Mouse (Mus musculus): ENCODE measurements around the gene Serping1. TPM values are rescaled to one million over a fixed set of nuclear protein-coding genes. Genes with fewer than 3 reads are reported as not detected.

Serping1 gene
- polyA plus RNA-seq, 1 experiment from 2014 or later, result 47.0 TPM

DNA sequence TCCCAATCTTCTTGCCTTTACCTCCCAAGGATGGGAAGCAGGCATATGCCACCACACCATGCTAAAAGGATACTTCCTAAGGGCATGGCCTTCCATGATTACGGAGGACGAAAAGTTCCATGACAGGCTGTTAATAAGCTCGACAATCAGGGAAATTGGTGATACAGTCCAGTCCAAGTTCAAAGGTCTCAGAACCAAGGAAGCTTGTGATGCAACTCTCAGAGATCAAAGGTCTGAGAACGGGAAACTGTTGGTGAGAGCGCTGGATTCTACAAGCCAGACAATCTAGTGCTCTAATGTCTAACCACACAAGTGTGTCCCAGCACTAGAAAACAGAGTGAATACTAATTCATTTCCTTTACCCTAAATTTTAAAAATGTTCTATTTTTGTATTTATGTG lies 19.0 kb downstream of the Serping1 start:
- WGBS, result 63% methylated on average over 5 of the region's 5 CpGs
- no peaks in the 10 kb centered on the region for H3K9me3 ChIP-seq

GRCm38 (mm10) chr2:84750115-84750514 lies 25.1 kb downstream of the Serping1 start:
- WGBS, result 58% methylated on average over 6 of the region's 6 CpGs
- no peak for ATAC-seq (ENCODE audit: insufficient number of reproducible peaks, low FRiP score, low TSS enrichment, low read depth)

More for the DNA sequence above, 19.0 kb downstream of the Serping1 start:
- no peaks in the 10 kb centered on the region for H3K36me3 ChIP-seq
- H3K4me2 ChIP-seq, result no peak overlapping the region
- no peak for ATAC-seq (ENCODE audit: insufficient number of reproducible peaks, low FRiP score, low TSS enrichment, low read depth)
- no peak overlapping the region for H3K4me3 ChIP-seq
- H3K27me3 ChIP-seq, result no peaks in the 10 kb centered on the region
- no peak overlapping the region for H3K9ac ChIP-seq
- no peak overlapping the region for H3K27ac ChIP-seq
- H3K4me1 ChIP-seq, result no peaks in the 10 kb centered on the region

GRCm38 (mm10) chr2:84744126-84744525 lies 31.1 kb downstream of the Serping1 start:
- H3K27ac ChIP-seq, result peak overlapping the region; percentile 97
- peak overlapping the region; percentile 28; the same call in 1 of the 2 replicates for H3K9ac ChIP-seq
- H3K27me3 ChIP-seq, result no peaks in the 10 kb centered on the region
- under 1% methylated on average over 10 of the region's 10 CpGs for WGBS
- H3K9me3 ChIP-seq, result no peaks in the 10 kb centered on the region
- peak overlapping the region; percentile 68 for H3K4me3 ChIP-seq
- H3K4me2 ChIP-seq, result peak overlapping the region; percentile 77
- peaks cover 7% of the 10 kb centered on the region; the same call in 1 of the 2 replicates for H3K36me3 ChIP-seq
- H3K4me1 ChIP-seq, result peaks cover 45% of the 10 kb centered on the region
- ATAC-seq (ENCODE audit: insufficient number of reproducible peaks, low FRiP score, low TSS enrichment, low read depth), result 0 out of 2 replicates have a peak, but pooled peaks have one; percentile 17

More at GRCm38 (mm10) chr2:84750115-84750514, 25.1 kb downstream of the Serping1 start:
- Histone ChIP-seq H3K4me2 (no peak overlapping the region), H3K4me1 (0 out of 2 replicates have a peak, but pooled peaks cover 2% of the 10 kb centered on the region), H3K27me3 (no peaks in the 10 kb centered on the region), H3K36me3 (no peaks in the 10 kb centered on the region), H3K27ac (no peak overlapping the region), H3K9ac (no peak overlapping the region), H3K9me3 (no peaks in the 10 kb centered on the region), H3K4me3 (no peak overlapping the region)

GRCm38 (mm10) chr2:84743561-84743960 lies 31.7 kb downstream of the Serping1 start, which contains the start of gene Gm19426:
Gene Gm19426, minus strand, starts transcription at chr2:84743655.
- WGBS, result 1% methylated on average over 24 of the region's 25 CpGs

DNA sequence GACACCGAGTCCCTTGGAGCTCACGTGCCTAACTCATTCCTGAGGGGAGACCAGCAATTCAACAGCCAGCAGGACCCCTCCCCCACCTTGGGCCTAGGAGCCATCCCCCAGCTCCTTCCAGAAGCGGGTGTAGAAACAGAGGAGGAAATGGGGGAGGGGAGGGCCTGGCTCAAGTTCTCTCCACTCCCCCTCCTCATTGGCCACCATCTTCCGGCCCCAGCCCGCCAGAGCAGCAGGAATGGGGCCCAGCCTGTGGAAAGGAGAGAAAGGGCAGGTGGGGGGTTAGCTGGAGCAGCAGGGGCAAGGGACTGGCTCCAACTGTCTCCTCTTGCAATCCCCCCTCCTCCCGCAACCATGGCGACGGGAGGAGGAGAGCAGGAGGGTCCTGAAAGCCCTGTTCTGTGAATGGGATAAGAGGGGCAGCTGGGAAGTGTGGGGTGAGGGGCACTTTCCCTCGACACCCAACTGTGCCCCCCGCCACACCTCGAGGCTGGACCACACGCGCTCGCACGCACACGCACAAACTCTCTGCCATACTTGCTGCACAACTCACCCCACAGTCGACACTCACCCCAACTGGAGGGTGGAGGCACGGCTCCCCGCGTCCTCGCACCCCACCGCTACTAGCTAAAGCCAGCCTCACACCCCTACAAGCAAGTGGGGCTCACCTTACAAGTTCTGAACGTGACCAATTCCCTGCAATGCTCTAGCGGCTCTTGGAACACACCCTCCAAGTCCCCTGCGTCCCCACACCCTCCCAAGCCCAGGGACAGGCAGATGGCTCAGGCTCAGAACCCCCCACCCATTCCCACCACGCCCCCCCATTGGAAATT lies 32.6 kb downstream of the Serping1 start:
- ATAC-seq (ENCODE audit: insufficient number of reproducible peaks, low FRiP score, low TSS enrichment, low read depth), result peak; percentile 41
- Histone ChIP-seq H3K27ac (peak overlapping the region; percentile 97), H3K36me3 (peaks cover 7% of the 10 kb centered on the region; the same call in 1 of the 2 replicates), H3K27me3 (no peaks in the 10 kb centered on the region), H3K4me1 (peaks cover 60% of the 10 kb centered on the region), H3K9me3 (no peaks in the 10 kb centered on the region), H3K4me3 (peak overlapping the region; percentile 68), H3K9ac (peak overlapping the region; percentile 91), H3K4me2 (peak overlapping the region; percentile 77)
- under 1% methylated on average over 25 of the region's 26 CpGs for WGBS

More at GRCm38 (mm10) chr2:84743561-84743960, 31.7 kb downstream of the Serping1 start, which contains the start of gene Gm19426:
- Histone ChIP-seq H3K36me3 (peaks cover 7% of the 10 kb centered on the region; the same call in 1 of the 2 replicates), H3K9ac (peak within 1 kb of the TSS; percentile 91), H3K27me3 (no peaks in the 10 kb centered on the region), H3K9me3 (no peaks in the 10 kb centered on the region), H3K4me2 (peak within 1 kb of the TSS; percentile 77), H3K27ac (peak within 1 kb of the TSS; percentile 97), H3K4me3 (peak within 1 kb of the TSS; percentile 68), H3K4me1 (peaks cover 51% of the 10 kb centered on the region)
- ATAC-seq (ENCODE audit: insufficient number of reproducible peaks, low FRiP score, low TSS enrichment, low read depth), result peak; percentile 93

DNA sequence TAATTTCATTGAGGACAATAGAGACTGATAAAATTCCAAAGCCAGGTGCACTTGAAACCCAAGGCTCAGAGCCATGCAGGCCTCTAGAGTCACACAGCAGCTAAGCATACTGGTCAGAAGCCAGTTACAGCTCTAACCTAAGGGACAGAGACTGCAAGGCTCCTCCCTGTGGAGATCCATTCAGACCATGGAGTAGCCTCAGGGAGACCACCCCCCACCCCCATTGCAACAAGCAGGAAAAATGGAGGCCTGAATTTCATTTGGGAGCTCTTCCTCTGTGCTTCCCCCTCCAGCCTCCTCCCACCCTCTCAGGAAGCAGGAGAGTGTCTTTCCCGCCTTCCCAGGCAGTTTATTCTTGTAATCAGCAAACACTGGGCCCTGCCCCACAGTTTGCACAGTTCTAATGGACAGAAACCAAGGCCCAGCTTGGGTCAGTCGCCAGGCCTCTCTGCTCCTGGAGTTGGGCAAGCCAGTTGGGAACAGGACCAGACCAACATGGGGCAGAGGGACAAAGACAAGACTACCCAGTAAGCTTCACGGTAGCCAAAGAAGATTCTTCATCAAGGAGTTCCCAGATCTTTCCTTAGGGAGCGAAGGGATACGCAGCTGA lies 33.3 kb downstream of the Serping1 start:
- H3K36me3 ChIP-seq, result peaks cover 7% of the 10 kb centered on the region; the same call in 1 of the 2 replicates
- H3K4me2 ChIP-seq, result peak overlapping the region; percentile 77
- H3K4me3 ChIP-seq, result peak overlapping the region; percentile 68
- peaks cover 67% of the 10 kb centered on the region for H3K4me1 ChIP-seq
- ATAC-seq (ENCODE audit: insufficient number of reproducible peaks, low FRiP score, low TSS enrichment, low read depth), result no peak
- H3K9me3 ChIP-seq, result no peaks in the 10 kb centered on the region
- 4% methylated on average over 5 of the region's 5 CpGs for WGBS
- peak overlapping the region; percentile 97 for H3K27ac ChIP-seq
- no peaks in the 10 kb centered on the region for H3K27me3 ChIP-seq
- peak overlapping the region; percentile 91 for H3K9ac ChIP-seq

- peak overlapping the region; percentile 15; the same call in 1 of the 2 replicates for H3K4me2 ChIP-seq
- no peaks in the 10 kb centered on the region for H3K9me3 ChIP-seq
- H3K27me3 ChIP-seq, result peaks cover 7% of the 10 kb centered on the region; the same call in 1 of the 2 replicates
- H3K36me3 ChIP-seq, result peaks cover 7% of the 10 kb centered on the region; the same call in 1 of the 2 replicates
- H3K4me3 ChIP-seq, result 0 out of 2 replicates have a peak overlapping the region, but pooled peaks have one; percentile 68
- H3K27ac ChIP-seq, result no peak overlapping the region
- peaks cover 77% of the 10 kb centered on the region for H3K4me1 ChIP-seq
- 73% methylated on average over 15 of the region's 15 CpGs for WGBS
- no peak for ATAC-seq (ENCODE audit: insufficient number of reproducible peaks, low FRiP score, low TSS enrichment, low read depth)
- H3K9ac ChIP-seq, result no peak overlapping the region
Observed at GRCm38 (mm10) chr2:84740608-84741333, 34.5 kb downstream of the Serping1 start.

GRCm38 (mm10) chr2:84738271-84738911 lies 36.9 kb downstream of the Serping1 start:
- Histone ChIP-seq H3K4me3 (peak overlapping the region; percentile 15; the same call in 1 of the 2 replicates), H3K27ac (peak overlapping the region; percentile 23), H3K4me1 (peaks cover 92% of the 10 kb centered on the region), H3K27me3 (peaks cover 9% of the 10 kb centered on the region; the same call in 1 of the 2 replicates), H3K9me3 (no peaks in the 10 kb centered on the region), H3K9ac (no peak overlapping the region), H3K4me2 (peak overlapping the region; percentile 32), H3K36me3 (peaks cover 7% of the 10 kb centered on the region; the same call in 1 of the 2 replicates)
- under 1% methylated on average over 12 of the region's 12 CpGs for WGBS
- ATAC-seq (ENCODE audit: insufficient number of reproducible peaks, low FRiP score, low TSS enrichment, low read depth), result no peak

DNA sequence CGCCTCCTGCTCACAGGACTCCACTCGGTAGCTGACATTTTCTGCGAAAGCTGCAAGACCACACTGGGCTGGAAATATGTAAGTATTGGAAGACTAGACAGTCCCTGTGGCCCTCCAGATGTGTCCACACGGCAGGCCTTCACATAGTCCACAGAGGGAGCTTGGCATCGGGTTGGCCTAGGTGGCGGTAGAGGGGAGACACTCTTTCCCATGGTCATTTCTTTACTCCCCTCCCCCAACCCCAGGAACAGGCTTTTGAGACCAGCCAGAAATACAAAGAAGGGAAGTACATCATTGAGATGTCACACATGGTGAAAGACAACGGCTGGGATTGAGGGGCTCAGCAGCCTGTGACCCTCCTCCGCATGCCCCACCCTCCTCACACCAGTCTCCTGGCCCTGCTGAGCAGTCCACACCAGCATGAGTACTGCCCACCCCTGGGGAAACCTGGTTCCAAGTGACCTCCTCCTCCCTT lies 37.8 kb downstream of the Serping1 start:
- H3K9ac ChIP-seq, result no peak overlapping the region
- H3K27ac ChIP-seq, result 0 out of 2 replicates have a peak overlapping the region, but pooled peaks have one; percentile 47
- peaks cover 9% of the 10 kb centered on the region; the same call in 1 of the 2 replicates for H3K27me3 ChIP-seq
- no peaks in the 10 kb centered on the region for H3K9me3 ChIP-seq
- H3K4me1 ChIP-seq, result peaks cover 91% of the 10 kb centered on the region
- H3K4me3 ChIP-seq, result no peak overlapping the region
- H3K36me3 ChIP-seq, result peaks cover 7% of the 10 kb centered on the region; the same call in 1 of the 2 replicates
- H3K4me2 ChIP-seq, result 0 out of 2 replicates have a peak overlapping the region, but pooled peaks have one; percentile 17
- 5% methylated on average over 8 of the region's 8 CpGs for WGBS
- peak; percentile 16; the same call in 1 of the 2 replicates for ATAC-seq (ENCODE audit: insufficient number of reproducible peaks, low FRiP score, low TSS enrichment, low read depth)

DNA sequence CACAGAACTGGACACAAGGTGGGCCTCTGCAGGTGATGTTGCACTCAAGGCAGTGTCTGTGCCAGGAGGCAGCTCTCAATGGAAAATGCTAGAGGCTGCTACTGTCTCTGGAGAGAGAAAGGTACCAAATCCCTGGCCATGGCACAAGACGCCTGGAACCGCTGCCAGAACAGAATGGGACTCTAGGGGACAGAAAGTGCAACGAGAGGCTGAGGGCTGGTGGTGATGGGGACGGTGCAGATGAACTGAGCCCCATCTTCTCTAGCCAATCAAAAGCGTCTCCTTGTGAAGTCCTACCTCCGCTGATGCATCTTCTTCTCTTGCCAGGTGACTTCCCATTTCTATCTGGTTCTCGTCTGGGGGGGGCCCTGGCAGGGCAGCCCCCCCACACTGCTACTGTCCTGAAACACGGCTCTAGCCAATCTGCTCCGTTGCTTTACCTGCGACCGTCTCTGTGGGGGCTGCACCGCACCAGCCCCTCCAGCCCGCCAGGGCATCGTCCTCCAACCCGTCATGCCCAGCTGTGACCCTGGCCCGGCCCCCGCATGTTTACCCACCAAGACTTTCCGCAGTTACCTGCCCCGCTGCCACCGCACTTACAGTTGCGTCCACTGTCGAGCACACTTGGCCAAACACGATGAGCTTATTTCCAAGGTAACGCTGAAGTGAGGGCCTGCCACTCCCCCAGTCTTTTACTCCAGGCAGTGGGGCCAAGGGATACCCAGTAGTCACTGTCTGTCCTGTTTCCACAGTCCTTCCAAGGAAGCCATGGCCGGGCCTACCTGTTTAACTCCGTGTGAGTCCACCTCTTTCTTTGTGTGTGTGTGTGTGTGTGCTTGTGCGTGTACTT lies 38.7 kb downstream of the Serping1 start:
- peaks cover 7% of the 10 kb centered on the region; the same call in 1 of the 2 replicates for H3K36me3 ChIP-seq
- peak overlapping the region; percentile 30 for H3K4me2 ChIP-seq
- H3K27me3 ChIP-seq, result peaks cover 9% of the 10 kb centered on the region; the same call in 1 of the 2 replicates
- no peak overlapping the region for H3K4me3 ChIP-seq
- no peak for ATAC-seq (ENCODE audit: insufficient number of reproducible peaks, low FRiP score, low TSS enrichment, low read depth)
- H3K9ac ChIP-seq, result 0 out of 2 replicates have a peak overlapping the region, but pooled peaks have one; percentile 7
- 5% methylated on average over 27 of the region's 27 CpGs for WGBS
- H3K27ac ChIP-seq, result no peak overlapping the region
- H3K9me3 ChIP-seq, result no peaks in the 10 kb centered on the region
- H3K4me1 ChIP-seq, result peaks cover 81% of the 10 kb centered on the region
